Mouse (Mus musculus): ENCODE measurements around the gene Pgam2. TPM values are rescaled to one million over a fixed set of nuclear protein-coding genes. Genes with fewer than 3 reads are reported as not detected.
A peak's percentile ranks its signal among the peaks of the same experiment; 100 is the strongest.

The Pgam2 gene
- total RNA-seq, 4 experiments from 2014 or later, result 10.6 to 18.9 (median 13.0) TPM

GRCm38 (mm10) chr11:5807956-5808355 lies 4.4 kb upstream of the Pgam2 start:
- DNase-seq (ENCODE audit: low spot score in 2 of 2), result no peak

GRCm38 (mm10) chr11:5805711-5806110 lies 2.2 kb upstream of the Pgam2 start:
- no peak for DNase-seq (ENCODE audit: low spot score in 2 of 2)

DNA sequence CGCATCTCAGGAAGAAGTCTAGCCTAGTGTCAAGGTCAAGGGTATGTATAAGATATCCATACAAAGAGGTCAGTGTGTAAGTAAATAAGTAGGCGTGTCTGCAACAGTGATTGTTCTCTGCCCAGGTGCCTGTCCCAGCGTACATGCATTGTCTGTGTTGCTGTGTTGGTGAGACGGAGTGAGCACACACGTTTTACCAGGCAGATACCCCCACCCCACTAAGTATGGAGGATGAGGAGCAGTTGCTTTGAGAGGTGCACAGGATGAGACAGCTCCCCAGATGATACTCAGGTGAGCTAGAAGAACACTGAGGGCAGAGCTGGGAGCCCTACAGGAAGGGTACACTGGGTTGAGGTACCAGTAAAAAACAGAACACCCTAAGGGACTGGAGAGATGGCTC lies 641 bp upstream of the Pgam2 start:
- DNase-seq (ENCODE audit: low spot score in 2 of 2), result no peak

DNA sequence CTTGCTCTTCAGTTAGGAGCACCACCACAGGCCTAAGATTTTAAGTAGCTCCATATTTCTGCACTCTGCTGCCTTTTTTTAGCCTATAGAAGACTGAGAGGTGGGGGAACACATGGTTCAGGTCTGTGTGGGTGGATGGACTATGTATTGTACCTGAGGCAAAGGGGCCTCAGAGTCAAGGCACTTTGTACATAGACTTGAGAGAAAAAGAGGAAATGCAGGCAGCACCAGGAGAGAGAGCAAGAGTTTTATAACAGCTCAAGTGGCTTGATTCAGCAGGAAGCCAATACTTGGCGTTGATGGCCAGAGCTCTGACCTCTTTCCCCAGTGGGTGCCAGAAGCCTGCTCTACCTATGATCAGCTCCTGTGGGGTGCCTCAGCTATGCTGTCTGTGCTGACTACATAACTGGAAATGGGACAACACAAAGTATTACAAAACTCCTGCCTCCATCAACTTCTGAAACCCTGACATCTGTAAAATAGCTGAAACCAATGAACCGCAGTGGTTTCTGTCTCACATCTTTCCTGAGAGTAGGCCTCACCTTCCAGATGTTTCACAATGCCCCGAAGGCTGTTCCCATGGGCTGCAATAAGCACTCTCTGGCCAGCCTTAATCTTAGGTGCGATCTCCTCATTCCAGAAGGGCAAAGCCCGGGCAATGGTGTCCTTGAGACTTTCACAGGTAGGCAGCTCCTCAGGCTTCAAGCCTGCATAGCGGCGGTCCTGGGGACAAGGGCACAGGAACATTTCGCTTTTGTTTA lies 896 bp downstream of the Pgam2 start:
- no peak for DNase-seq (ENCODE audit: low spot score in 2 of 2)

- DNase-seq (ENCODE audit: low spot score in 2 of 2), result no peak
Observed at GRCm38 (mm10) chr11:5802005-5802404, 1.5 kb downstream of the Pgam2 start.

- DNase-seq (ENCODE audit: low spot score in 2 of 2), result no peak
Observed at GRCm38 (mm10) chr11:5801511-5801910, 2.0 kb downstream of the Pgam2 start.

DNA sequence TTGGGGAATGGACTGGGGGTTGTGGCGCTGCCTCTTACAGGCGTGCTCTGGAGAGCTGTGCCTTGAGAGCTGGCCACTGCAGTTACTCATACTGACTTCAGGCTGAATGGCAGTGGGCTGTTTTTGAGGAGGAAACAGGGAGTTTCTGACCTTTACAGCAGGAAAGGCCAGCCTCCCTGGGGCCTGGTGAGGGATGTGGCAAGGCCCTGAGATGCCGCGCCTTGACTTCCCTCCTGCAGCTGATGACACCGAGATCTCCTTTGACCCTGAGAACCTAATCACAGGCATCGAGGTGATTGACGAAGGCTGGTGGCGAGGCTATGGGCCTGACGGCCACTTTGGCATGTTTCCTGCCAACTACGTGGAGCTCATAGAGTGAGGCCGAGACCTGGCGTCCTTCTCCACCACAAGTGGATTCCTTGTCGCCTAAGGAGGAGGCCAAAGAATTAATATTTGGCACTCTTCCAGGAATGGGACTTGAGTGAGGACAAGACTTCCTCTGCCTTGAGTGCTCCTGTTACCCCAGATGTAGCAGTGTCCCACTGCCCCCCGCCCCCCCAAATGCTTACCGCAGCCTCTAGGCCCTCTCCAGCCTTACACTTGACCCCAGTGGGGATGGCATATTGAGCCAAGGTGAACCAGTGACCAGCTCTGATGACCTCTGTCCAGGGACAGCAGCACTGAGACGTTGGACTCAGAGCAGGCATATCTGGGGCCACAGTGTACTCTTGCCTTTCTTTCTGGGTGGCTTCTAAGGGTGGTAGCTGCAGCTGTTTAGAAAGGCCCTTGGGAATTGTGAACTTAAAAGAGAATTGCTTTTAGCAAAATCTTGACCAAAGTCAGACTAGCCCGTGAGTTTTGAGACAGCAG lies 3.7 kb downstream of the Pgam2 start:
- DNase-seq (ENCODE audit: low spot score in 2 of 2), result no peak

- DNase-seq (ENCODE audit: low spot score in 2 of 2), result no peak
Observed at GRCm38 (mm10) chr11:5797928-5798327, 5.6 kb downstream of the Pgam2 start.

GRCm38 (mm10) chr11:5797371-5797770 lies 6.2 kb downstream of the Pgam2 start:
- DNase-seq (ENCODE audit: low spot score in 2 of 2), result no peak

GRCm38 (mm10) chr11:5796939-5797338 lies 6.6 kb downstream of the Pgam2 start:
- DNase-seq (ENCODE audit: low spot score in 2 of 2), result no peak

DNA sequence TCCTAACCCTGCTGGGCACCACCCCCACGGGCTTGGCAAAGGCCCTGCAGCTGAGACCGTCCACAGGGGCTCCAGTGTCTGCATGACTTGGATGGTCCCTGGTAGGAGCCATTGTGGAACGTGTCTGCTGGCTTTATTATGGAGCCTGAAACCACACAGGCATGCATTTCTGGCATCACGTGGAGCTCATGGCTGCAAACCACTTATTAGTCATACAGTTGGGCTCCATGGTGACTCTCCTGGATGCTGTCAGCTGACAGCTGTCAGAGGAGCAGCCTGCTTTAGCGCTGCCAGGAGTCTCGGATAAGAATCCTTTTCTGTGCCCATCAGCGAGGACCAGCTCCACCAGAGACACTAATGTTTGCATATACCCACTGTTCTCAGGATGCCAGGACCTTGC lies 7.8 kb downstream of the Pgam2 start:
- DNase-seq (ENCODE audit: low spot score in 2 of 2), result peak; percentile 71 to 82

DNA sequence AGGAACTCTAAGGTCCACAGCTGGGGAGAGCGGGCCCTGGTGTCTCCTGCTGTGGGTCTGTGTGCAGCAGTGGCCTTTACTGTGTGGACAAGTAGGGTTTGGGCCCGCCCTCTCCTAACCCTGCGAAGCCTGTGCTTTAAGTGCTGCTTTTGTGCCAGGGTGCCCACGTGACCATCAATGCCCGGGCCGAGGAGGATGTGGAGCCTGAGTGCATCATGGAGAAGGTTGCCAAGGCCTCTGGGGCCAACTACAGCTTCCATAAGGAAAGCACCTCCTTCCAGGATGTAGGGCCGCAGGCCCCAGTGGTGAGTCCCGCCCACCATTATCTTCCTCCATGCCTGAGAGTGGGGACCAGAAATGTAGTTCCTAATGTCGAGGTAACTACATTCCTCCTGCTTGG lies 8.2 kb downstream of the Pgam2 start:
- no peak for DNase-seq (ENCODE audit: low spot score in 2 of 2)

GRCm38 (mm10) chr11:5790431-5790830 lies 13.1 kb downstream of the Pgam2 start:
- DNase-seq (ENCODE audit: low spot score in 2 of 2), result no peak

GRCm38 (mm10) chr11:5789754-5790333 lies 13.7 kb downstream of the Pgam2 start:
- no peak for DNase-seq (ENCODE audit: low spot score in 2 of 2)

- no peak for DNase-seq (ENCODE audit: low spot score in 2 of 2)
Observed at GRCm38 (mm10) chr11:5789071-5789753, 14.3 kb downstream of the Pgam2 start.

- peak; percentile 92 for DNase-seq (ENCODE audit: low spot score in 2 of 2)
Observed at GRCm38 (mm10) chr11:5788056-5789014, 15.2 kb downstream of the Pgam2 start, which contains the start of gene Dbnl. Dbnl (plus strand) TSS chr11:5788488.

DNA sequence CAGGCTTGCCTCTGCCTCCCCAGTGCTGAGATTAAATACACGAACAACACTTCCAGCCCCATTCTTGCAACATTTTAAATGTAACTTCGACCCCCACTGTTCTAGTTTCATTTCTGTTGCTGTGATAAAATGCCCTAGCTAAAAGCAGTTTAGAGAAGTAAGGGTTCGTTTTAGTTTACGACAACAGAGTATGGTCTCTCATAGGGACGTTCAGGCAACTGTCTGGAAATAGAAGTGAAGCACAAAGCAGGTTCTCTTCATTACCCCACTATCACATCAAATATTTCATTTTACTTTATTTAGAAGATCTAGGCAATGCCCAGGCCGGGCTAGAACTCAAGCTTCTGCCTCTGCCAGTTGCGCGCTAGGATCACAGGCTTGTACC lies 15.9 kb downstream of the Pgam2 start:
- no peak for DNase-seq (ENCODE audit: low spot score in 2 of 2)

- no peak for DNase-seq (ENCODE audit: low spot score in 2 of 2)
Observed at GRCm38 (mm10) chr11:5785732-5786131, 17.8 kb downstream of the Pgam2 start.

GRCm38 (mm10) chr11:5782199-5782944 lies 21.2 kb downstream of the Pgam2 start:
- DNase-seq (ENCODE audit: low spot score in 2 of 2), result no peak

DNA sequence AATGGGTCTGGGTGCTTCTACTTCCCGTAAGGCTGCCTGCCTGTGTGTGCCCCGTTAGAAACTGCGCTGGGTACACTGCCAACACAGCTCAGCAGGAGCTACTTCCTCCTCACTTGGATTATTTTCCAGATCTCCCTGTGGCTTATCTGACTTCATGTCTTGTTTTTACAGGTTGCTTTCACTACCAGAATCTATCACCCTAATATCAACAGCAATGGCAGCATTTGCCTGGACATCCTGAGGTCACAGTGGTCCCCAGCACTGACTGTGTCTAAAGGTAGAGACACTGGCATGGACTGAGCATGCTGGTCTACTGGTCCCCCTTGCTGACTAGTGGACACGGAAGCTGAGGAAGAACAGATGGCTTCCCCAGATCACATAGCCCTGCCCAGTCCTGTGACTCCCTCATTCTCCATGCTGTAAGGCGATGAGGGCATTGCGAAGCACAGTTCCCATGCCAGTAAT lies 23.5 kb downstream of the Pgam2 start:
- DNase-seq (ENCODE audit: low spot score in 2 of 2), result no peak

Measured in layer of hippocampus, adult 8-10 months (tissue).